ENCODE assay signal across 16 mouse cellular contexts in the genomic region with DNA sequence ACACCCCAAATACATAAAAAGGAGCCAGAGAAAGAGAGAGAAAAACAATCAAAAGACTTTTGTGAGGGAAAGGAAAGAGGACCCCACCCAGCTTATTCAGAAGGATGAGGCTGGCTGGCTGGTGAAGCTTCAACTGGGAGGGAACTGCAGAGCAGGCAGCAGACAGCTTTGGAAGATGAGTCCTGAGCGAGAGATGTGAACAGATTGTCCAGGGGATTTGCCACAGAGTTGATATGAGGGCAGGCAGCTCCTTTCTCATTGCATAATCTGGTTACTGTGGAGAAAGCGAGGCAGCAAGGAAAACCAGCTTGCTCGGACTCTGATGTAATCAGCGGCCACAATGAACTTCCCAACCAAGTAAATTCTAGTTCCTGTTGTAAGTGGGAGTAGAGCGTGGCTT.
A peak's percentile ranks its signal among the peaks of the same experiment; 100 is the strongest.
DNase-seq lines count a peak whose midpoint lies in the region; TF ChIP-seq lines count a peak whose summit lies in the region.
"Had no signal": no experiment of that assay in that cellular context is flagged by ENCODE, and none has a peak within 500 bp of the region (broad histone marks: within the 10 kb centered on the region; RNA-seq: fewer than 3 reads in every experiment).

No protein-coding gene starts in this region.

- peak; percentile 15 for DNase-seq in gastrocnemius, adult 2 months
- no peak for DNase-seq in gastrocnemius, postnatal 10 days
- DNase-seq in right cerebral cortex, adult 18-20 months, result peak; percentile 12
- DNase-seq in right cerebral cortex, postnatal 4 days, result no peak
- peak; percentile 22 for DNase-seq in gastrocnemius, postnatal 25 days
- peak; percentile 19 for DNase-seq in telencephalon, adult 2 months (ENCODE audit: low read depth, low spot score)
- no peak for DNase-seq in kidney, postnatal 10 days
- DNase-seq: adrenal gland, adult 2 months; cerebellum, adult 8-10 months; heart, adult 11 months; lung, postnatal 4 days; thymus, adult 18-20 months had no signal

- 0 out of 2 replicates have a peak overlapping the region, but pooled peaks have one; percentile 4 for H3K4me3 ChIP-seq in gastrocnemius, adult 2 months
- H3K4me3 ChIP-seq: forebrain, embryonic 15.5 days; heart, embryonic 15.5 days; hindbrain, embryonic 10.5 days; kidney, embryonic 15.5 days had no signal

- intact Hi-C loops in gastrocnemius, adult 2 months (cut with DNase I), result no loop called here

- TF ChIP-seq CTCF in gastrocnemius, adult 2 months (IDR thresholded peaks at IDR 0.05), result no peak

- peak overlapping the region; percentile 38 for H3K27ac ChIP-seq in gastrocnemius, adult 2 months
- H3K27ac ChIP-seq: forebrain, embryonic 15.5 days; heart, embryonic 15.5 days; hindbrain, embryonic 10.5 days; kidney, embryonic 15.5 days had no signal

Comparison
In these comparisons a context has a peak if more than half of its experiments do, and no peak if none do; other contexts are left out.
1. DNase-seq: peak in gastrocnemius, adult 2 months (single experiment), right cerebral cortex, adult 18-20 months (single experiment), gastrocnemius, postnatal 25 days (single experiment) and telencephalon, adult 2 months (single experiment); none in gastrocnemius, postnatal 10 days (single experiment), right cerebral cortex, postnatal 4 days (single experiment) and kidney, postnatal 10 days (single experiment).